Mouse (Mus musculus) naive thymus-derived CD4-positive, alpha-beta T cell, adult 2 months (primary cell): ENCODE results near the gene Fgd6.
A peak's percentile ranks its signal among the peaks of the same experiment; 100 is the strongest.

Experiments used
- DNase-seq: peaks from one replicate; pipeline ENCODE4 v3.0.0-alpha.2; 2011; ENCODE audit warnings: low read depth

Fgd6 gene

GRCm38 (mm10) chr10:94095743-94096465 lies 60.1 kb downstream of the Fgd6 start:
- no peak for DNase-seq

- no peak for DNase-seq
Measured at GRCm38 (mm10) chr10:94097081-94097845, 61.5 kb downstream of the Fgd6 start.

- DNase-seq, result no peak
Measured at GRCm38 (mm10) chr10:94098100-94098499, 62.3 kb downstream of the Fgd6 start.

- DNase-seq, result no peak
Measured at GRCm38 (mm10) chr10:94105498-94105897, 69.7 kb downstream of the Fgd6 start.

GRCm38 (mm10) chr10:94107168-94107567 lies 71.4 kb downstream of the Fgd6 start:
- DNase-seq, result no peak

- no peak for DNase-seq
Measured at GRCm38 (mm10) chr10:94107607-94108006, 71.8 kb downstream of the Fgd6 start.

- DNase-seq, result no peak
Measured at GRCm38 (mm10) chr10:94108791-94109190, 73.0 kb downstream of the Fgd6 start.

- DNase-seq, result no peak
Measured at GRCm38 (mm10) chr10:94110834-94111754, 75.3 kb downstream of the Fgd6 start.

GRCm38 (mm10) chr10:94112207-94112606 lies 76.4 kb downstream of the Fgd6 start:
- no peak for DNase-seq

- peak; percentile 87 for DNase-seq
Measured at GRCm38 (mm10) chr10:94115893-94116599, 80.2 kb downstream of the Fgd6 start.

- DNase-seq, result no peak
Measured at GRCm38 (mm10) chr10:94116781-94117340, 81.1 kb downstream of the Fgd6 start.

GRCm38 (mm10) chr10:94117916-94118315 lies 82.1 kb downstream of the Fgd6 start:
- no peak for DNase-seq

GRCm38 (mm10) chr10:94118993-94119392 lies 83.2 kb downstream of the Fgd6 start:
- no peak for DNase-seq

GRCm38 (mm10) chr10:94120676-94121075 lies 84.9 kb downstream of the Fgd6 start:
- DNase-seq, result no peak

GRCm38 (mm10) chr10:94122595-94122994 lies 86.8 kb downstream of the Fgd6 start:
- no peak for DNase-seq

- no peak for DNase-seq
Measured at GRCm38 (mm10) chr10:94123581-94123980, 87.8 kb downstream of the Fgd6 start.

- DNase-seq, result no peak
Measured at GRCm38 (mm10) chr10:94124376-94124775, 88.6 kb downstream of the Fgd6 start.

- no peak for DNase-seq
Measured at GRCm38 (mm10) chr10:94129680-94130119, 93.9 kb downstream of the Fgd6 start.

GRCm38 (mm10) chr10:94133081-94133480 lies 97.3 kb downstream of the Fgd6 start:
- no peak for DNase-seq

GRCm38 (mm10) chr10:94133674-94134073 lies 97.9 kb downstream of the Fgd6 start:
- no peak for DNase-seq
